Mouse (Mus musculus): Measurements from ENCODE around the gene Hrh1.

The Hrh1 gene

GRCm38 (mm10) chr6:114397691-114398217 lies at the start of gene Hrh1:
Gene Hrh1 (plus strand): TSS chr6:114397936.
- DNase-seq, result no peak

GRCm38 (mm10) chr6:114354635-114355034 lies 43.1 kb upstream of the Hrh1 start:
- no peak for DNase-seq

DNA sequence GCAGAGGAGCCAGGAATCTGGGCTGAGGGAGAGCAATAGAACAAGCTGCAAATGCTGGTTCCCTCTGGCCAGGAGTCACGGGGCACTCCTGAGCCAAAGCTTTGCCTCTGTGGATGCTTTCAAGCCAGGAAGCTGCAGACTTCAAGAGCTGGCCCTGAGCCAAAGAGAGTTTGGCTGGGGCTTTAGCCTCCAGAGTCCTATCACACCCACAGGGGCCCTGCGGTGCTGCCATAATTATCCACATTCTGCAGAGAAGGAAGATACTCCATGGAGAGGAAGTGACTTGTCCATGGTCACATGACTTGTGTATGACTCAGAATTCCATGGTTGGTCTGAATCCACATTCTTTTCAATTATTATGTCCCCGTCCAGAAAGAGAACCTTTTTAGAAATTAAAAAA lies 39.6 kb upstream of the Hrh1 start:
- no peak for DNase-seq

- DNase-seq, result no peak
Observed at GRCm38 (mm10) chr6:114362355-114362754, 35.4 kb upstream of the Hrh1 start.

DNA sequence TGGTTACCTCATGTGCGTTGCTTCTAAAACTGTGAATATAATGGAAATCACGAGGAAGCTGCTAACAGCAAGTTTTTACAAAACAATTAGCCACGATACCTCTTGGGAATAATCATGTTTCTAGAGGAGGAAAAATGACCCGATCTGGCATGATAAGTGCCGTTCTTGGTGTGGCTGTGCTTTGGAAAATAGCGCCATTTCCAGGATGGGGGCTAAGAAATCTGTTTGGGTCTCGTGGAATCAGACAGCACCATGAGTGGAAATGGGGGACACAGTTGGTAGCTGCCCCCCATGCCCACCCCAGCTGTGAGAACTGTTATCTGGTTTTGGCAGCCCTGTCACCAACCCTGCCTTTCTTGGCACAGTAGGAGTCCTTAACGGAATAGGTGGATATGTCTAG lies 34.0 kb upstream of the Hrh1 start:
- DNase-seq, result no peak

DNA sequence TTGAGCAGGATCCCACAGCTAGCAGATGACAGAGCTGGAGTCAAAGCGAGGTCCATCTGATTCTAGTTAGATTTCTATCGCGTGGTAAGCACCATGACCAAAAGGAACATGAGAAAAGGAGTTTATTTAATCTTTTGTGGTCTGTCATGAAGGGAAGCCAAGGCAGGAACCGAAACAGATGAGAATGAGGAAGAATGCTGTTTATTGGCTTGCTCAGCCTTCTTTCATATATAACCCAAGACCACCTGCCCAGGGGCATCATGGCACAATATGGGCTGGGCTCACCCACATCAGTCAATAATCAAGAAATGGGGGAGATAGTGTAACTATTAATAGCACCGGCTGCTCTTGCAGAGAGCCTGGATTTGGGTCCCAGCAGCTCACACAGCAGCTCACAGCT lies 33.0 kb upstream of the Hrh1 start:
- DNase-seq, result no peak

- DNase-seq, result no peak
Observed at GRCm38 (mm10) chr6:114366191-114366590, 31.5 kb upstream of the Hrh1 start.

DNA sequence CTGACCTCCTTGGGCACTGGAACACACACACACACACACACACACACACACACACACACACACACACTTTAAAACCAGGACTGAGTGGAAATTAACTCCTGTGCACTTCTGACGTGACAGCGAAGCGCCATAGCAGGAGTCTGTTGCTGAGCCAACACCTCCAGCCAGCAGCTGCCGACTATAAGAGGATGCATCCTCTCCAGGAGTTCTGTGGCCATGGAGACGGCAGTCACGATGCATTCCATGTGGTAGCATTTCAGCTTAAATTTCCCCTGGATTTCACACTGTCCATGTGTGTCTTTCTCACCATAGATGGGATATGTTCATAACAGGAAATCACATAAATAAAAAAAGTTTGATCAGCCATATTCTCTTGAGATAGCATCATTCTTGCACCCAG lies 30.1 kb upstream of the Hrh1 start:
- DNase-seq, result no peak

DNA sequence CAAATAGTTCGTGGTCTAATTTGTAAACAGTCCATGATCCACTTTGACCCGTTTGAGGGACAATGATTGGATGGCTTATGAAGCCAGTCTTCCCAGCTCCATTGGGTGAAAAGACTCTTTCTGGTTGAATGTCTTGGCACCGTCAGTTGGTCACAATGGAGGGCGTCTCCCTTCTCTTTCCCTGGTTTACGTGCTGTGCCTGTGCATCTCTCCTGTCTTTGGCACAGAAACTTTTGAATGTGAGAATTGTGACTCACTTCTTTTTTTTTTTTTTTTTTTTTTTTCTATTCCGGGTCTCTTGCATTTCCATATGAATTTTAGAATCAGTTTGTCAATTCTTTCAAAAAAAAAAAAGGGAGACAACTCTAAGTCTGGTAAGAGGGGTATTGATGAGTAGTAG lies 29.5 kb upstream of the Hrh1 start:
- no peak for DNase-seq

GRCm38 (mm10) chr6:114372741-114373140 lies 25.0 kb upstream of the Hrh1 start:
- DNase-seq, result no peak

- no peak for DNase-seq
Observed at GRCm38 (mm10) chr6:114380872-114381271, 16.9 kb upstream of the Hrh1 start.

GRCm38 (mm10) chr6:114387320-114387719 lies 10.4 kb upstream of the Hrh1 start:
- DNase-seq, result no peak

- DNase-seq, result no peak
Observed at GRCm38 (mm10) chr6:114387855-114388254, 9.9 kb upstream of the Hrh1 start.

GRCm38 (mm10) chr6:114390129-114390528 lies 7.6 kb upstream of the Hrh1 start:
- DNase-seq, result no peak

- no peak for DNase-seq
Observed at GRCm38 (mm10) chr6:114394982-114395381, 2.8 kb upstream of the Hrh1 start.

GRCm38 (mm10) chr6:114396605-114397004 lies 1.1 kb upstream of the Hrh1 start:
- DNase-seq, result no peak

DNA sequence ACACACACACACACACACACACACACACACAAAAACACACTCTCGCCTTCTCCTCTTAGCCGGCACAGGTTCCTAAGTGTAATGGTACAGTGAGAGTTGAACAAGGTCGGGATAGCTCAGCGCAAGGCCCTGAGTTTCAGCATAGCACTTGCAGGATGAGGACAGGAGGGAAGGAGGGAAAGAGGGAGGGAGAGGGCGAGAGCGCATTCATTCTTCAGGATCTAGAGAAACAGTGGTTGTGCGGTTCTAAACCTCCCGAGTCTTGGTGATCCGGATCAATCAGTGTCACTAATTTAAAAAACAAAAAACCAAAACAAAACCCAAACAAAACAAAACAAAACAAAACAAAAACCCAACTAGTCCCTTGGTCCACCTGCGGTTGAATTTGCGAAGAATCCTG lies 456 bp upstream of the Hrh1 start:
- no peak for DNase-seq

GRCm38 (mm10) chr6:114398626-114399025 lies 890 bp downstream of the Hrh1 start:
- DNase-seq, result no peak

DNA sequence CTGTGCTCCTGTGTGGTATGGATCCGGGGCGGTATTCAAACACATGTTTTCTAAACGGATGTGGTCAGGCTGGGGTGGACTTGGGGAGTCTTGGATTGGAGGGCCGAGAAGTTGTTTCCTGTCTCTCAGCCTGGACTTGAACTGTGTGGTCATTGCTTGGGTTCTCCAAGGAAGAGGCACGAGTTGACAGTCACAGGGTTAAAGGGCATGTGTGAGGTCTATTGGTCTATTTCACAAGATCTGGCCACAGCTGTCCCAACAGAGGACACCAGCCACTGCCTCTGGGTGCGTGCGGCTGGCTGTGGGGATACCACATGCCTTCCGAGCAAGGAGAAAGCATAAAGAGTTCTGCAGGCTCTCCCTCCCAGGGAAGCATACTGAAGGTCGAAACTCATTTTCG lies 2.7 kb downstream of the Hrh1 start:
- DNase-seq, result no peak

GRCm38 (mm10) chr6:114400841-114401240 lies 3.1 kb downstream of the Hrh1 start:
- no peak for DNase-seq

- DNase-seq, result no peak
Observed at GRCm38 (mm10) chr6:114402161-114402560, 4.4 kb downstream of the Hrh1 start.

- no peak for DNase-seq
Observed at GRCm38 (mm10) chr6:114403632-114404031, 5.9 kb downstream of the Hrh1 start.

GRCm38 (mm10) chr6:114404128-114404527 lies 6.4 kb downstream of the Hrh1 start:
- no peak for DNase-seq

DNA sequence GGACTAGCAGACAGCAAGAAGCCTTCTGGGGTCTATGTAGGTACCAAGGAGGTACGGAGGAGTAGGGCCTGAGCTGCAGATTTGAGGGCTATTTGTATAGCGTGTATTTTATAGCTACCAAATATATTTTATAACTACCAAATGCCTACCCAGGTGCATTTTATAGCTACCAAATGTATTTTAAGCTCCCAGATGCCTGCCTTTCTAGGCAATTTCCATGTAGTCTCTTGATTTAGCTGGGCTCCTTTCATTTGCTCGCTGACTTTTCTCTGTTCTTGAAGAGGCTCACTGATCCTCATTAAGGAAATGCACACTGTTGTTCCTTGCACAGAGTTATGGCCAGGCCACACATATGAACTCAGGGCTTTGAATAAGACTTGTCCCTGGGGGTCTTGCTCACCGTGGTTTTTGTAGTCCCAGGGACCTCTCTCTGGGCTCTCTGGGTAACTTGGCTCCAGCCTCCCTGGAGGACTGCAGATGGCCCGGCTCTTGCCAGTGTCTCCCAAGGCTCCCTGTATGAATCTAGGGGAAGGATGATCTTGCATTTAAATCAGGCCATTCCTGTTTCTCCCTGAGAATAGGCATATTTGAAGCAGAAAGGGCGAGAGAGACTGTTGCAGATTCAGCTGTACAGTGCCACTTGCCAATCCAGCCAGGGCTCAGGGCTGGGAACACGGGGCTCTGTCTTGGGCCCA lies 7.2 kb downstream of the Hrh1 start:
- no peak for DNase-seq

DNA sequence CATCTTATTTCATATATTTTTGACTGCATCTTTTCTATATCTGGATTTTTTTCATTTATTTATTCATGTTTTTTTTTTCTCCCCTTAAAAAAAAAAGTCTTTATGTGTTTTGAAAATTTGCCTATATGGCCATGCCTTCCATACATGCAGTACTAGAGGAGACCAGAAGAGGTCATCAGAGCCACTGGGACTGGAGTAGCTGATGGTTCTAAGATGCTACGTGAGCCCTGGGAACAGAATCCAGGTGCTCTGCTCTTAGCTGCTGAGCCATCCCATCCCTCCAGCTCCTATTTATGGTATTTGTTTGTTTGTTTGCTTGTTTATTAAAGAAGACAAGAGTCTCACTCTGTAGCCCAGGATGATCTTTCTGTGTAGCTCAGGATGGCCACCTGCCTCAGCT lies 8.9 kb downstream of the Hrh1 start:
- no peak for DNase-seq
